Comparison of ENCODE assay signal across 19 mouse cellular contexts in genomic region chr6:145471638-145472247, GRCm38 (mm10).
DNase-seq lines count a peak whose midpoint lies in the region; ATAC-seq and TF ChIP-seq lines count a peak whose summit lies in the region.
"Had no signal": no experiment of that assay in that cellular context is flagged by ENCODE, and none has a peak within 500 bp of the region (broad histone marks: within the 10 kb centered on the region; RNA-seq: fewer than 3 reads in every experiment).

No protein-coding gene starts in this region.

- ATAC-seq in hindbrain, embryonic 14.5 days (ENCODE audit: low FRiP score), result peak; percentile 49; the same call in 1 of the 2 replicates
- ATAC-seq in hindbrain, embryonic 11.5 days (ENCODE audit: low FRiP score), result no peak
- no peak; the same call in 1 of the 2 replicates for ATAC-seq in midbrain, embryonic 14.5 days (ENCODE audit: low FRiP score, low TSS enrichment)
- no peak for ATAC-seq in midbrain, embryonic 11.5 days (ENCODE audit: low FRiP score)
- ATAC-seq in forebrain, embryonic 16.5 days, result peak; percentile 34; the same call in 1 of the 2 replicates
- ATAC-seq in midbrain, postnatal 0 days (ENCODE audit: low FRiP score), result no peak
- ATAC-seq in kidney, embryonic 14.5 days (ENCODE audit: low FRiP score, low TSS enrichment), result no peak

- no peak overlapping the region for H3K4me3 ChIP-seq in hindbrain, embryonic 14.5 days (replicated peaks; ENCODE audit: low read length)
- no peak overlapping the region for H3K4me3 ChIP-seq in hindbrain, embryonic 11.5 days (ENCODE audit: low read depth, low read length)
- no peak overlapping the region for H3K4me3 ChIP-seq in midbrain, embryonic 14.5 days (replicated peaks; ENCODE audit: low read depth, low read length)
- H3K4me3 ChIP-seq in midbrain, embryonic 11.5 days (ENCODE audit: low read depth, low read length), result no peak overlapping the region
- H3K4me3 ChIP-seq in forebrain, embryonic 16.5 days (replicated peaks; ENCODE audit: low read length), result no peak overlapping the region
- no peak overlapping the region for H3K4me3 ChIP-seq in midbrain, postnatal 0 days (ENCODE audit: low read depth, low read length)
- H3K4me3 ChIP-seq in kidney, embryonic 14.5 days (ENCODE audit: low read length), result no peak overlapping the region
- H3K4me3 ChIP-seq: embryonic facial prominence, embryonic 12.5 days; heart, embryonic 15.5 days; limb, embryonic 10.5 days; liver, embryonic 15.5 days had no signal

- WGBS in hindbrain, embryonic 14.5 days, result 32% methylated on average over 11 of the region's 11 CpGs
- 79% methylated on average over 11 of the region's 11 CpGs for WGBS in hindbrain, embryonic 11.5 days
- WGBS in midbrain, embryonic 14.5 days, result 36% methylated on average over 11 of the region's 11 CpGs
- WGBS in midbrain, embryonic 11.5 days, result 83% methylated on average over 11 of the region's 11 CpGs
- WGBS in forebrain, embryonic 16.5 days, result 22% methylated on average over 11 of the region's 11 CpGs
- 37% methylated on average over 11 of the region's 11 CpGs for WGBS in midbrain, postnatal 0 days
- WGBS in kidney, embryonic 14.5 days, result 88% methylated on average over 11 of the region's 11 CpGs

- no peak for DNase-seq in hindbrain, embryonic 14.5 days (ENCODE audit: low spot score)
- DNase-seq in hindbrain, embryonic 11.5 days (ENCODE audit: low spot score), result no peak
- peak; percentile 70 for DNase-seq in midbrain, embryonic 14.5 days
- DNase-seq in midbrain, embryonic 11.5 days (ENCODE audit: low spot score, missing footprints), result no peak
- peak; percentile 51 for DNase-seq in midbrain, postnatal 0 days (ENCODE audit: low spot score)
- DNase-seq in thymus, postnatal 0 days (ENCODE audit: low spot score), result no peak
- DNase-seq: adrenal gland, postnatal 14 days; cerebellum, postnatal 25 days; gastrocnemius, postnatal 36 days; kidney, adult 11 months; layer of hippocampus, postnatal 36 days; right cerebral cortex, postnatal 25 days; thymus, postnatal 14 days had no signal

- H3K27ac ChIP-seq in hindbrain, embryonic 14.5 days, result no peak overlapping the region
- H3K27ac ChIP-seq in hindbrain, embryonic 11.5 days (ENCODE audit: low read depth, low read length), result no peak overlapping the region
- H3K27ac ChIP-seq in midbrain, embryonic 14.5 days (replicated peaks; ENCODE audit: low read depth, low read length), result no peak overlapping the region
- H3K27ac ChIP-seq in midbrain, embryonic 11.5 days (ENCODE audit: low read depth, low read length), result no peak overlapping the region
- no peak overlapping the region for H3K27ac ChIP-seq in forebrain, embryonic 16.5 days (ENCODE audit: low read length)
- H3K27ac ChIP-seq in midbrain, postnatal 0 days (ENCODE audit: low read depth, low read length), result no peak overlapping the region
- no peak overlapping the region for H3K27ac ChIP-seq in kidney, embryonic 14.5 days (ENCODE audit: low read depth, low read length)
- H3K27ac ChIP-seq: embryonic facial prominence, embryonic 12.5 days; heart, embryonic 15.5 days; limb, embryonic 10.5 days; liver, embryonic 15.5 days had no signal

- peak; percentile 16; the same call in 1 of the 2 replicates for TF ChIP-seq CTCF in midbrain, postnatal 0 days (IDR thresholded peaks at IDR 0.05)

- H3K9ac ChIP-seq in hindbrain, embryonic 14.5 days, result no peak overlapping the region
- H3K9ac ChIP-seq in hindbrain, embryonic 11.5 days (ENCODE audit: low read depth, low read length), result no peak overlapping the region
- no peak overlapping the region for H3K9ac ChIP-seq in midbrain, embryonic 14.5 days (replicated peaks; ENCODE audit: low read length)
- H3K9ac ChIP-seq in midbrain, embryonic 11.5 days (ENCODE audit: low read length), result no peak overlapping the region
- no peak overlapping the region for H3K9ac ChIP-seq in forebrain, embryonic 16.5 days (replicated peaks; ENCODE audit: low read depth, low read length)
- no peak overlapping the region for H3K9ac ChIP-seq in midbrain, postnatal 0 days (replicated peaks; ENCODE audit: low read length, poor library complexity, severe bottlenecking)
- H3K9ac ChIP-seq in kidney, embryonic 14.5 days (ENCODE audit: low read depth, low read length), result no peak overlapping the region
- H3K9ac ChIP-seq: embryonic facial prominence, embryonic 12.5 days; heart, embryonic 15.5 days; liver, embryonic 15.5 days had no signal

- H3K36me3 ChIP-seq in hindbrain, embryonic 14.5 days (replicated peaks; ENCODE audit: control insufficient read depth, insufficient read depth), result no peaks in the 10 kb centered on the region
- no peaks in the 10 kb centered on the region for H3K36me3 ChIP-seq in hindbrain, embryonic 11.5 days (ENCODE audit: control insufficient read depth, insufficient read depth, low read length)
- no peaks in the 10 kb centered on the region for H3K36me3 ChIP-seq in midbrain, embryonic 14.5 days (ENCODE audit: control insufficient read depth, insufficient read depth, low read length)
- no peaks in the 10 kb centered on the region for H3K36me3 ChIP-seq in midbrain, embryonic 11.5 days (ENCODE audit: control insufficient read depth, insufficient read depth, low read length)
- no peaks in the 10 kb centered on the region for H3K36me3 ChIP-seq in forebrain, embryonic 16.5 days (ENCODE audit: control insufficient read depth, insufficient read depth)
- H3K36me3 ChIP-seq in midbrain, postnatal 0 days (ENCODE audit: insufficient read depth, low read length), result no peaks in the 10 kb centered on the region
- H3K36me3 ChIP-seq in kidney, embryonic 14.5 days (ENCODE audit: control insufficient read depth, insufficient read depth, low read length), result no peaks in the 10 kb centered on the region
- H3K36me3 ChIP-seq: embryonic facial prominence, embryonic 12.5 days; heart, embryonic 15.5 days; limb, embryonic 10.5 days; liver, embryonic 15.5 days had no signal

- H3K9me3 ChIP-seq in hindbrain, embryonic 14.5 days (ENCODE audit: control insufficient read depth, low read length), result no peaks in the 10 kb centered on the region
- no peaks in the 10 kb centered on the region for H3K9me3 ChIP-seq in hindbrain, embryonic 11.5 days (ENCODE audit: control insufficient read depth, low read length)
- no peaks in the 10 kb centered on the region for H3K9me3 ChIP-seq in midbrain, embryonic 14.5 days (ENCODE audit: control insufficient read depth, low read length)
- H3K9me3 ChIP-seq in midbrain, embryonic 11.5 days (ENCODE audit: control insufficient read depth, low read length), result no peaks in the 10 kb centered on the region
- H3K9me3 ChIP-seq in forebrain, embryonic 16.5 days (ENCODE audit: control insufficient read depth, low read length), result no peaks in the 10 kb centered on the region
- H3K9me3 ChIP-seq in midbrain, postnatal 0 days (ENCODE audit: low read length), result no peaks in the 10 kb centered on the region
- no peaks in the 10 kb centered on the region for H3K9me3 ChIP-seq in kidney, embryonic 14.5 days (ENCODE audit: control insufficient read depth, low read length)
- H3K9me3 ChIP-seq: embryonic facial prominence, embryonic 12.5 days; heart, embryonic 15.5 days; limb, embryonic 10.5 days; liver, embryonic 15.5 days had no signal

- no peak overlapping the region for H3K4me2 ChIP-seq in hindbrain, embryonic 14.5 days (replicated peaks)
- no peak overlapping the region for H3K4me2 ChIP-seq in hindbrain, embryonic 11.5 days (replicated peaks; ENCODE audit: low read depth, low read length)
- no peak overlapping the region for H3K4me2 ChIP-seq in midbrain, embryonic 14.5 days (ENCODE audit: low read length)
- H3K4me2 ChIP-seq in midbrain, embryonic 11.5 days, result no peak overlapping the region
- H3K4me2 ChIP-seq in forebrain, embryonic 16.5 days (ENCODE audit: low read length), result no peak overlapping the region
- H3K4me2 ChIP-seq in midbrain, postnatal 0 days (ENCODE audit: low read depth, low read length, poor library complexity, severe bottlenecking), result no peak overlapping the region
- no peak overlapping the region for H3K4me2 ChIP-seq in kidney, embryonic 14.5 days (replicated peaks; ENCODE audit: low read depth, low read length)
- H3K4me2 ChIP-seq: embryonic facial prominence, embryonic 12.5 days; heart, embryonic 15.5 days; liver, embryonic 15.5 days had no signal

- peaks cover 20% of the 10 kb centered on the region for H3K4me1 ChIP-seq in hindbrain, embryonic 14.5 days (replicated peaks; ENCODE audit: control insufficient read depth, insufficient read depth, low read length)
- H3K4me1 ChIP-seq in hindbrain, embryonic 11.5 days (replicated peaks; ENCODE audit: control insufficient read depth, insufficient read depth, low read length), result no peaks in the 10 kb centered on the region
- peaks cover 11% of the 10 kb centered on the region; the same call in 1 of the 2 replicates for H3K4me1 ChIP-seq in midbrain, embryonic 14.5 days (ENCODE audit: control insufficient read depth, insufficient read depth, low read length)
- peaks cover 3% of the 10 kb centered on the region; the same call in 1 of the 2 replicates for H3K4me1 ChIP-seq in midbrain, embryonic 11.5 days (ENCODE audit: control insufficient read depth, insufficient read depth, low read length)
- peaks cover 13% of the 10 kb centered on the region for H3K4me1 ChIP-seq in forebrain, embryonic 16.5 days (replicated peaks; ENCODE audit: control insufficient read depth, insufficient read depth, low read length)
- H3K4me1 ChIP-seq in midbrain, postnatal 0 days (ENCODE audit: insufficient read depth, low read length), result no peaks in the 10 kb centered on the region
- 0 out of 2 replicates have a peak, but pooled peaks cover under 1% of the 10 kb centered on the region for H3K4me1 ChIP-seq in kidney, embryonic 14.5 days (ENCODE audit: control insufficient read depth, insufficient read depth, low read length)
- H3K4me1 ChIP-seq: embryonic facial prominence, embryonic 12.5 days; liver, embryonic 15.5 days had no signal

- H3K27me3 ChIP-seq in hindbrain, embryonic 14.5 days (ENCODE audit: control insufficient read depth, insufficient read depth, low read length), result no peaks in the 10 kb centered on the region
- no peaks in the 10 kb centered on the region for H3K27me3 ChIP-seq in hindbrain, embryonic 11.5 days (ENCODE audit: control insufficient read depth, insufficient read depth, low read length)
- no peaks in the 10 kb centered on the region for H3K27me3 ChIP-seq in midbrain, embryonic 14.5 days (ENCODE audit: control insufficient read depth, insufficient read depth, low read length)
- H3K27me3 ChIP-seq in midbrain, embryonic 11.5 days (ENCODE audit: control insufficient read depth, insufficient read depth, low read length), result no peaks in the 10 kb centered on the region
- H3K27me3 ChIP-seq in forebrain, embryonic 16.5 days (replicated peaks; ENCODE audit: control insufficient read depth, insufficient read depth, low read length), result no peaks in the 10 kb centered on the region
- H3K27me3 ChIP-seq in midbrain, postnatal 0 days (ENCODE audit: insufficient read depth, low read length), result no peaks in the 10 kb centered on the region
- H3K27me3 ChIP-seq in kidney, embryonic 14.5 days (ENCODE audit: control insufficient read depth, insufficient read depth, low read length), result no peaks in the 10 kb centered on the region
- H3K27me3 ChIP-seq: embryonic facial prominence, embryonic 12.5 days; heart, embryonic 15.5 days; liver, embryonic 15.5 days had no signal

Comparison
In these comparisons a context has a peak if more than half of its experiments do, and no peak if none do; other contexts are left out.
1. ATAC-seq: peak in hindbrain, embryonic 14.5 days (single experiment) and forebrain, embryonic 16.5 days (single experiment); none in hindbrain, embryonic 11.5 days (single experiment), midbrain, embryonic 14.5 days (single experiment), midbrain, embryonic 11.5 days (single experiment), midbrain, postnatal 0 days (single experiment) and kidney, embryonic 14.5 days (single experiment).
2. DNase-seq: peak in midbrain, embryonic 14.5 days (single experiment) and midbrain, postnatal 0 days (single experiment); none in hindbrain, embryonic 14.5 days (single experiment), hindbrain, embryonic 11.5 days (single experiment), midbrain, embryonic 11.5 days (single experiment) and thymus, postnatal 0 days (single experiment).